Mouse (Mus musculus) limb, embryonic 14.5 days (tissue): ENCODE data around the gene Bbs12. TPM values are rescaled to one million over a fixed set of nuclear protein-coding genes. Genes with fewer than 3 reads are reported as not detected.

Source experiments
- ATAC-seq: fragments of 200-750 bp; cut with Nextera tagmentation; 2 replicates; pipeline ENCODE4 v1.8.0; 2017; ENCODE audit warnings: low read depth, moderate number of reproducible peaks, moderate TSS enrichment; ENCODE audit not compliant: low FRiP score
- DNase-seq: peaks from one replicate; pipeline ENCODE4 v3.0.0-alpha.2; 2015; ENCODE audit warnings: low spot score
- H3K27ac ChIP-seq: fragments of 300-500 bp; sonication (generic); replicated peaks from 2 replicates; pipeline ENCODE4 v1.5.1; 2014; ENCODE audit warnings: low read depth, mild to moderate bottlenecking, low read length, moderate library complexity, mixed read lengths
- H3K27me3 ChIP-seq: fragments of 300-500 bp; sonication (generic); 2 replicates; pipeline ENCODE4 v1.6.1; 2014; ENCODE audit warnings: low read length, mixed read lengths; ENCODE audit not compliant: control insufficient read depth, insufficient read depth
- H3K36me3 ChIP-seq: fragments of 300-500 bp; sonication (generic); 2 replicates; pipeline ENCODE4 v1.6.1; 2014; ENCODE audit warnings: mild to moderate bottlenecking, low read length, moderate library complexity, mixed read lengths; ENCODE audit not compliant: control insufficient read depth, insufficient read depth
- H3K4me1 ChIP-seq: fragments of 300-500 bp; sonication (generic); 2 replicates; pipeline ENCODE4 v1.6.1; 2014; ENCODE audit warnings: antibody characterized with exemption, low read length, mixed read lengths; ENCODE audit not compliant: control insufficient read depth, insufficient read depth
- H3K4me2 ChIP-seq: fragments of 300-500 bp; sonication (generic); replicated peaks from 2 replicates; pipeline ENCODE4 v1.6.1; 2014; ENCODE audit warnings: low read depth, mild to moderate bottlenecking, low read length, moderate library complexity; ENCODE audit not compliant: severe bottlenecking
- H3K4me3 ChIP-seq: fragments of 300-500 bp; sonication (generic); replicated peaks from 2 replicates; pipeline ENCODE4 v1.5.1; 2014; ENCODE audit warnings: low read length
- H3K9ac ChIP-seq: fragments of 300-500 bp; sonication (generic); 2 replicates; pipeline ENCODE4 v1.6.1; 2014; ENCODE audit warnings: mild to moderate bottlenecking, low read depth, low read length, moderate library complexity; ENCODE audit not compliant: severe bottlenecking
- H3K9me3 ChIP-seq: fragments of 300-500 bp; sonication (generic); 2 replicates; pipeline ENCODE4 v1.6.1; 2016; ENCODE audit warnings: low read length; ENCODE audit not compliant: control insufficient read depth
- POLR2A ChIP-seq: fragments of 200-500 bp; IDR thresholded peaks from 2 replicates; pipeline ENCODE4 v1.8.0; 2012; ENCODE audit warnings: inconsistent platforms, mild to moderate bottlenecking, moderate library complexity, borderline replicate concordance; ENCODE audit not compliant: insufficient read depth, insufficient read length; ENCODE audit errors: extremely low read depth
- WGBS: fragments of 180-500 bp; shearing (Covaris S2); extraction: QIAGEN DNeasy Blood & Tissue Kit; methylation state at CpG from one replicate; pipeline ENCODE4 v1.1.7; 2014; 5-methylcytosine and 5-hydroxymethylcytosine counted together
- polyA plus RNA-seq, 2 experiments: library from polyadenylated mRNA; depleted of rRNA in 1 of 2; stranded (reverse) in 1 of 2; unstranded in 1 of 2; fragments of >200 nt; fragmentation: Nextera tagmentation in 1 of 2; extraction: Ambion mirVana in 1 of 2; gene quantifications; 2 replicates each; pipeline versions ENCODE4 v1.2.1 to v1.2.3; 2012 to 2014

The Bbs12 gene
- polyA plus RNA-seq, 2 experiments: 7.4 to 7.8 TPM

- H3K36me3 ChIP-seq: peaks cover 3% of the 10 kb centered on the region; the same call in 1 of the 2 replicates
- WGBS: 81% methylated on average over 5 of the region's 5 CpGs
- ATAC-seq (no peak), DNase-seq (no peak)
- peaks cover 10% of the 10 kb centered on the region for H3K4me1 ChIP-seq
- no peak overlapping the region for H3K9ac ChIP-seq
- no peak overlapping the region for H3K4me3 ChIP-seq
- no peak overlapping the region for H3K4me2 ChIP-seq
- no peaks in the 10 kb centered on the region for H3K9me3 ChIP-seq
- no peak for TF ChIP-seq POLR2A
- H3K27me3 ChIP-seq: no peaks in the 10 kb centered on the region
- H3K27ac ChIP-seq: no peak overlapping the region
Observed at GRCm38 (mm10) chr3:37325317-37326112, 13.2 kb downstream of the Bbs12 start.

GRCm38 (mm10) chr3:37326627-37327026 lies 14.3 kb downstream of the Bbs12 start:
- Histone ChIP-seq H3K4me1 (peaks cover 10% of the 10 kb centered on the region), H3K36me3 (no peaks in the 10 kb centered on the region), H3K4me2 (no peak overlapping the region), H3K4me3 (no peak overlapping the region), H3K27me3 (no peaks in the 10 kb centered on the region), H3K9me3 (no peaks in the 10 kb centered on the region), H3K27ac (no peak overlapping the region), H3K9ac (no peak overlapping the region)
- DNase-seq (no peak), ATAC-seq (no peak)
- 88% methylated on average over 3 of the region's 3 CpGs for WGBS
- no peak for TF ChIP-seq POLR2A

GRCm38 (mm10) chr3:37328489-37328888 lies 16.1 kb downstream of the Bbs12 start:
- Histone ChIP-seq H3K27ac (no peak overlapping the region), H3K27me3 (no peaks in the 10 kb centered on the region), H3K4me1 (peaks cover 10% of the 10 kb centered on the region), H3K4me2 (no peak overlapping the region), H3K9ac (no peak overlapping the region), H3K9me3 (no peaks in the 10 kb centered on the region), H3K4me3 (no peak overlapping the region), H3K36me3 (no peaks in the 10 kb centered on the region)
- DNase-seq: no peak
- no peak for TF ChIP-seq POLR2A
- WGBS: 47% methylated on average over 2 of the region's 2 CpGs
- ATAC-seq: no peak

GRCm38 (mm10) chr3:37329963-37330362 lies 17.6 kb downstream of the Bbs12 start:
- Histone ChIP-seq H3K9me3 (no peaks in the 10 kb centered on the region), H3K4me2 (no peak overlapping the region), H3K36me3 (no peaks in the 10 kb centered on the region), H3K27me3 (no peaks in the 10 kb centered on the region), H3K9ac (no peak overlapping the region), H3K4me1 (peaks cover 6% of the 10 kb centered on the region), H3K27ac (no peak overlapping the region), H3K4me3 (no peak overlapping the region)
- DNase-seq (no peak), ATAC-seq (no peak)
- TF ChIP-seq POLR2A: no peak
- 74% methylated on average over 1 of the region's 1 CpGs for WGBS

GRCm38 (mm10) chr3:37331999-37332449 lies 19.7 kb downstream of the Bbs12 start:
- TF ChIP-seq POLR2A: no peak
- Histone ChIP-seq H3K4me3 (no peak overlapping the region), H3K4me1 (peaks cover 6% of the 10 kb centered on the region), H3K27ac (no peak overlapping the region), H3K36me3 (no peaks in the 10 kb centered on the region), H3K4me2 (no peak overlapping the region), H3K9ac (no peak overlapping the region), H3K27me3 (no peaks in the 10 kb centered on the region), H3K9me3 (no peaks in the 10 kb centered on the region)
- DNase-seq: no peak
- 68% methylated on average over 6 of the region's 6 CpGs for WGBS
- ATAC-seq: no peak

- H3K9me3 ChIP-seq: no peaks in the 10 kb centered on the region
- no peak overlapping the region for H3K27ac ChIP-seq
- H3K4me2 ChIP-seq: no peak overlapping the region
- no peaks in the 10 kb centered on the region for H3K4me1 ChIP-seq
- no peak for TF ChIP-seq POLR2A
- 90% methylated on average over 4 of the region's 4 CpGs for WGBS
- no peaks in the 10 kb centered on the region for H3K27me3 ChIP-seq
- DNase-seq (no peak), ATAC-seq (no peak)
- no peak overlapping the region for H3K9ac ChIP-seq
- no peaks in the 10 kb centered on the region for H3K36me3 ChIP-seq
- no peak overlapping the region for H3K4me3 ChIP-seq
Observed at GRCm38 (mm10) chr3:37334053-37334452, 21.7 kb downstream of the Bbs12 start.
